Mouse (Mus musculus): ENCODE data around the gene Mtnr1b. TPM values are rescaled to one million over a fixed set of nuclear protein-coding genes. Genes with fewer than 3 reads are reported as not detected.
A peak's percentile ranks its signal among the peaks of the same experiment; 100 is the strongest.

Mtnr1b gene
- not detected in 2 replicates for polyA plus RNA-seq (2016; fragmentation: Nextera tagmentation; extraction: Ambion mirVana)

GRCm38 (mm10) chr9:15874506-15875160 lies at the start of gene Mtnr1b:
Gene Mtnr1b (minus strand): TSS chr9:15874556.
- Histone ChIP-seq H3K27ac (replicated peaks) (no peak within 1 kb of the TSS), H3K4me3 (no peak within 1 kb of the TSS), H3K36me3 (replicated peaks) (no peaks in the 10 kb centered on the region), H3K9me3 (no peaks in the 10 kb centered on the region), H3K4me1 (no peaks in the 10 kb centered on the region), H3K27me3 (replicated peaks; ENCODE audit: low read depth, poor library complexity, severe bottlenecking) (peaks cover 17% of the 10 kb centered on the region)
- 61% methylated on average over 19 of the region's 19 CpGs for WGBS
- DNase-seq (ENCODE audit: low spot score) = no peak

GRCm38 (mm10) chr9:15920271-15920670 lies 45.9 kb upstream of the Mtnr1b start:
- DNase-seq (ENCODE audit: low spot score) = no peak
- Histone ChIP-seq H3K4me3 (no peak overlapping the region), H3K27ac (replicated peaks) (no peak overlapping the region), H3K36me3 (replicated peaks) (peaks cover under 1% of the 10 kb centered on the region; the same call in 1 of the 2 replicates), H3K9me3 (no peaks in the 10 kb centered on the region), H3K4me1 (no peaks in the 10 kb centered on the region), H3K27me3 (replicated peaks; ENCODE audit: low read depth, poor library complexity, severe bottlenecking) (0 out of 2 replicates have a peak, but pooled peaks cover 5% of the 10 kb centered on the region)
- 82% methylated on average over 4 of the region's 4 CpGs for WGBS

GRCm38 (mm10) chr9:15919373-15920005 lies 45.1 kb upstream of the Mtnr1b start:
- no peaks in the 10 kb centered on the region for H3K9me3 ChIP-seq
- peaks cover 6% of the 10 kb centered on the region; the same call in 1 of the 2 replicates for H3K36me3 ChIP-seq (replicated peaks)
- 76% methylated on average over 5 of the region's 5 CpGs for WGBS
- 0 out of 2 replicates have a peak, but pooled peaks cover 5% of the 10 kb centered on the region for H3K27me3 ChIP-seq (replicated peaks; ENCODE audit: low read depth, poor library complexity, severe bottlenecking)
- DNase-seq (ENCODE audit: low spot score) = no peak
- H3K4me3 ChIP-seq = no peak overlapping the region
- H3K4me1 ChIP-seq = no peaks in the 10 kb centered on the region
- H3K27ac ChIP-seq (replicated peaks) = no peak overlapping the region

- H3K9me3 ChIP-seq = no peaks in the 10 kb centered on the region
- H3K36me3 ChIP-seq (replicated peaks) = peaks cover 6% of the 10 kb centered on the region; the same call in 1 of the 2 replicates
- H3K27me3 ChIP-seq (replicated peaks; ENCODE audit: low read depth, poor library complexity, severe bottlenecking) = no peaks in the 10 kb centered on the region
- H3K27ac ChIP-seq (replicated peaks) = no peak overlapping the region
- no peak overlapping the region for H3K4me3 ChIP-seq
- no peak for DNase-seq (ENCODE audit: low spot score)
- H3K4me1 ChIP-seq = no peaks in the 10 kb centered on the region
Observed at GRCm38 (mm10) chr9:15916600-15916999, 42.2 kb upstream of the Mtnr1b start.

- no peaks in the 10 kb centered on the region for H3K9me3 ChIP-seq
- H3K4me3 ChIP-seq = no peak overlapping the region
- no peak overlapping the region for H3K27ac ChIP-seq (replicated peaks)
- H3K4me1 ChIP-seq = no peaks in the 10 kb centered on the region
- DNase-seq (ENCODE audit: low spot score) = no peak
- H3K36me3 ChIP-seq (replicated peaks) = peaks cover 6% of the 10 kb centered on the region; the same call in 1 of the 2 replicates
- H3K27me3 ChIP-seq (replicated peaks; ENCODE audit: low read depth, poor library complexity, severe bottlenecking) = no peaks in the 10 kb centered on the region
- WGBS = 41% methylated on average over 1 of the region's 1 CpGs
Observed at GRCm38 (mm10) chr9:15912735-15913134, 38.4 kb upstream of the Mtnr1b start.

- Histone ChIP-seq H3K4me3 (no peak overlapping the region), H3K27ac (replicated peaks) (no peak overlapping the region), H3K36me3 (replicated peaks) (no peaks in the 10 kb centered on the region), H3K4me1 (no peaks in the 10 kb centered on the region), H3K9me3 (no peaks in the 10 kb centered on the region), H3K27me3 (replicated peaks; ENCODE audit: low read depth, poor library complexity, severe bottlenecking) (no peaks in the 10 kb centered on the region)
- no peak for DNase-seq (ENCODE audit: low spot score)
- 70% methylated on average over 2 of the region's 2 CpGs for WGBS
Observed at GRCm38 (mm10) chr9:15909397-15910113, 35.2 kb upstream of the Mtnr1b start.

- no peaks in the 10 kb centered on the region for H3K9me3 ChIP-seq
- 73% methylated on average over 9 of the region's 9 CpGs for WGBS
- no peak for DNase-seq (ENCODE audit: low spot score)
Observed at GRCm38 (mm10) chr9:15903948-15904750, 29.8 kb upstream of the Mtnr1b start.

GRCm38 (mm10) chr9:15898112-15898511 lies 23.8 kb upstream of the Mtnr1b start:
- no peaks in the 10 kb centered on the region for H3K36me3 ChIP-seq (replicated peaks)
- WGBS = 75% methylated on average over 2 of the region's 2 CpGs
- H3K27ac ChIP-seq (replicated peaks) = no peak overlapping the region
- no peaks in the 10 kb centered on the region for H3K4me1 ChIP-seq
- no peak overlapping the region for H3K4me3 ChIP-seq
- no peaks in the 10 kb centered on the region for H3K9me3 ChIP-seq
- no peaks in the 10 kb centered on the region for H3K27me3 ChIP-seq (replicated peaks; ENCODE audit: low read depth, poor library complexity, severe bottlenecking)
- no peak for DNase-seq (ENCODE audit: low spot score)

More at GRCm38 (mm10) chr9:15903948-15904750, 29.8 kb upstream of the Mtnr1b start:
- Histone ChIP-seq H3K36me3 (replicated peaks) (no peaks in the 10 kb centered on the region), H3K27ac (replicated peaks) (no peak overlapping the region), H3K4me1 (no peaks in the 10 kb centered on the region), H3K27me3 (replicated peaks; ENCODE audit: low read depth, poor library complexity, severe bottlenecking) (no peaks in the 10 kb centered on the region), H3K4me3 (no peak overlapping the region)

- H3K9me3 ChIP-seq = no peaks in the 10 kb centered on the region
- H3K27me3 ChIP-seq (replicated peaks; ENCODE audit: low read depth, poor library complexity, severe bottlenecking) = no peaks in the 10 kb centered on the region
- no peak overlapping the region for H3K4me3 ChIP-seq
- no peaks in the 10 kb centered on the region for H3K36me3 ChIP-seq (replicated peaks)
- whole genome bisulfite sequencing = 85% methylated on average over 5 of the region's 5 CpGs
- no peak overlapping the region for H3K27ac ChIP-seq (replicated peaks)
- no peaks in the 10 kb centered on the region for H3K4me1 ChIP-seq
- DNase-seq (ENCODE audit: low spot score) = no peak
Observed at GRCm38 (mm10) chr9:15886756-15887155, 12.4 kb upstream of the Mtnr1b start.

- H3K4me1 ChIP-seq = no peaks in the 10 kb centered on the region
- DNase-seq (ENCODE audit: low spot score) = no peak
- H3K27ac ChIP-seq (replicated peaks) = no peak overlapping the region
- no peaks in the 10 kb centered on the region for H3K36me3 ChIP-seq (replicated peaks)
- H3K9me3 ChIP-seq = no peaks in the 10 kb centered on the region
- no peaks in the 10 kb centered on the region for H3K27me3 ChIP-seq (replicated peaks; ENCODE audit: low read depth, poor library complexity, severe bottlenecking)
- H3K4me3 ChIP-seq = no peak overlapping the region
Observed at GRCm38 (mm10) chr9:15880754-15881153, 6.4 kb upstream of the Mtnr1b start.

GRCm38 (mm10) chr9:15880160-15880603 lies 5.8 kb upstream of the Mtnr1b start:
- peak; percentile 41 for DNase-seq (ENCODE audit: low spot score)
- Histone ChIP-seq H3K27me3 (replicated peaks; ENCODE audit: low read depth, poor library complexity, severe bottlenecking) (no peaks in the 10 kb centered on the region), H3K9me3 (no peaks in the 10 kb centered on the region), H3K4me1 (no peaks in the 10 kb centered on the region), H3K4me3 (no peak overlapping the region), H3K36me3 (replicated peaks) (no peaks in the 10 kb centered on the region), H3K27ac (replicated peaks) (no peak overlapping the region)
- WGBS = 27% methylated on average over 3 of the region's 3 CpGs

- no peak for DNase-seq (ENCODE audit: low spot score)
- Histone ChIP-seq H3K4me3 (no peak overlapping the region), H3K4me1 (0 out of 2 replicates have a peak, but pooled peaks cover 4% of the 10 kb centered on the region), H3K27ac (replicated peaks) (no peak overlapping the region), H3K36me3 (replicated peaks) (no peaks in the 10 kb centered on the region), H3K27me3 (replicated peaks; ENCODE audit: low read depth, poor library complexity, severe bottlenecking) (peaks cover 16% of the 10 kb centered on the region), H3K9me3 (no peaks in the 10 kb centered on the region)
- WGBS = 73% methylated on average over 4 of the region's 4 CpGs
Observed at GRCm38 (mm10) chr9:15870013-15870412, 4.3 kb downstream of the Mtnr1b start.

Measured in embryonic facial prominence, embryonic 10.5 days (tissue).